Mouse (Mus musculus) splenic B cell, adult 2 months (primary cell): ENCODE measurements around the gene Ogfod1.

Source experiments
- DNase-seq: peaks from one replicate; pipeline ENCODE4 v3.0.0-alpha.2; 2011; ENCODE audit warnings: low read depth, low spot score
- H3K27me3 ChIP-seq: 2 replicates; pipeline ENCODE4 v1.6.1; 2012; ENCODE audit warnings: mild to moderate bottlenecking, low read length, moderate library complexity, mixed read lengths; ENCODE audit not compliant: control insufficient read depth, poor library complexity, insufficient read depth, severe bottlenecking
- H3K36me3 ChIP-seq: 2 replicates; pipeline ENCODE4 v1.6.1; 2012; ENCODE audit warnings: mild to moderate bottlenecking, low read length, moderate library complexity, mixed read lengths; ENCODE audit not compliant: control insufficient read depth, poor library complexity, insufficient read depth, severe bottlenecking

Ogfod1 gene

GRCm38 (mm10) chr8:94104146-94104545 is 67.1 kb downstream of the Ogfod1 start:
- no peak for DNase-seq
- H3K36me3 ChIP-seq = no peaks in the 10 kb centered on the region
- no peaks in the 10 kb centered on the region for H3K27me3 ChIP-seq

- no peak for DNase-seq
Measured at GRCm38 (mm10) chr8:94107871-94108270, 70.9 kb downstream of the Ogfod1 start.

GRCm38 (mm10) chr8:94109396-94109795 is 72.4 kb downstream of the Ogfod1 start:
- H3K36me3 ChIP-seq = no peaks in the 10 kb centered on the region
- no peak for DNase-seq
- no peaks in the 10 kb centered on the region for H3K27me3 ChIP-seq

More at GRCm38 (mm10) chr8:94107871-94108270, 70.9 kb downstream of the Ogfod1 start:
- Histone ChIP-seq H3K36me3 (no peaks in the 10 kb centered on the region), H3K27me3 (no peaks in the 10 kb centered on the region)

GRCm38 (mm10) chr8:94109835-94110234 is 72.8 kb downstream of the Ogfod1 start:
- no peak for DNase-seq
- no peaks in the 10 kb centered on the region for H3K36me3 ChIP-seq
- no peaks in the 10 kb centered on the region for H3K27me3 ChIP-seq

GRCm38 (mm10) chr8:94110526-94111177 is 73.7 kb downstream of the Ogfod1 start:
- Histone ChIP-seq H3K27me3 (no peaks in the 10 kb centered on the region), H3K36me3 (no peaks in the 10 kb centered on the region)
- no peak for DNase-seq

GRCm38 (mm10) chr8:94113435-94113834 is 76.4 kb downstream of the Ogfod1 start:
- H3K27me3 ChIP-seq = no peaks in the 10 kb centered on the region
- no peaks in the 10 kb centered on the region for H3K36me3 ChIP-seq
- DNase-seq = no peak

GRCm38 (mm10) chr8:94113972-94114371 is 77.0 kb downstream of the Ogfod1 start:
- DNase-seq = no peak
- no peaks in the 10 kb centered on the region for H3K36me3 ChIP-seq
- H3K27me3 ChIP-seq = no peaks in the 10 kb centered on the region
